Mouse (Mus musculus) liver, embryonic 14.5 days (tissue): ENCODE measurements around the gene Tnfrsf18.

Experiments used
- CTCF ChIP-seq: IDR thresholded peaks from 2 replicates; pipeline ENCODE4 v1.5.1; 2016; ENCODE audit warnings: antibody characterized with exemption, low read depth, control low read depth
- EP300 ChIP-seq: IDR thresholded peaks from 2 replicates; pipeline ENCODE4 v1.6.1; 2016; ENCODE audit warnings: antibody characterized with exemption, low read depth

- TF ChIP-seq CTCF: 0 out of 2 replicates have a peak, but pooled peaks have one; percentile 23
- no peak for TF ChIP-seq EP300
Measured at GRCm38 (mm10) chr4:156077499-156078301, 51.7 kb downstream of the Tnfrsf18 start.
